Mouse (Mus musculus) megakaryocyte, embryonic 14.5 days (primary cell): Measurements from ENCODE around the gene Dusp16. TPM values are rescaled to one million over a fixed set of nuclear protein-coding genes. Genes with fewer than 3 reads are reported as not detected.
A peak's percentile ranks its signal among the peaks of the same experiment; 100 is the strongest.

ENCODE experiments used
- H3K27me3 ChIP-seq: replicated peaks from 2 replicates; pipeline ENCODE3; 2012; ENCODE audit warnings: inconsistent platforms
- H3K36me3 ChIP-seq: replicated peaks from 2 replicates; pipeline ENCODE3; 2012; ENCODE audit warnings: low read length, inconsistent platforms, mixed read lengths
- H3K4me1 ChIP-seq: 2 replicates; pipeline ENCODE4 v1.6.1; 2012; ENCODE audit warnings: inconsistent platforms
- H3K4me3 ChIP-seq: replicated peaks from 2 replicates; pipeline ENCODE3; 2012; ENCODE audit warnings: moderate library complexity, mild to moderate bottlenecking, inconsistent platforms
- H3K9me3 ChIP-seq: 2 replicates; pipeline ENCODE4 v1.6.1; 2012; ENCODE audit warnings: inconsistent platforms
- FLI1 ChIP-seq: IDR thresholded peaks from 2 replicates; pipeline ENCODE4 v1.6.1; 2012; ENCODE audit warnings: low read length, inconsistent platforms, mixed read lengths
- GATA1 ChIP-seq: IDR thresholded peaks from 3 replicates; pipeline ENCODE4 v1.6.1; 2012; ENCODE audit warnings: mixed read lengths, low read length, inconsistent platforms, borderline replicate concordance
- polyA plus RNA-seq: library from polyadenylated mRNA; stranded (reverse); fragments of >175 nt; gene quantifications from 2 replicates; pipeline ENCODE4 v1.2.3, GENCODE M21; 2012; ENCODE audit warnings: low replicate concordance; ENCODE audit not compliant: insufficient read depth

Gene Dusp16
- polyA plus RNA-seq, 1 experiment, result 1.0 TPM

GRCm38 (mm10) chr6:134703053-134703690 lies 89.3 kb downstream of the Dusp16 start:
- TF ChIP-seq FLI1 (no peak), GATA1 (no peak)
- Histone ChIP-seq H3K36me3 (peaks cover 6% of the 10 kb centered on the region), H3K4me1 (peaks cover 48% of the 10 kb centered on the region), H3K4me3 (no peak overlapping the region), H3K9me3 (no peaks in the 10 kb centered on the region), H3K27me3 (no peaks in the 10 kb centered on the region)

- H3K4me3 ChIP-seq, result no peak overlapping the region
- TF ChIP-seq GATA1 (no peak), FLI1 (no peak)
- no peaks in the 10 kb centered on the region for H3K9me3 ChIP-seq
- no peaks in the 10 kb centered on the region for H3K36me3 ChIP-seq
- no peaks in the 10 kb centered on the region for H3K27me3 ChIP-seq
- peaks cover 51% of the 10 kb centered on the region for H3K4me1 ChIP-seq
Measured at GRCm38 (mm10) chr6:134702184-134702583, 90.2 kb downstream of the Dusp16 start.

GRCm38 (mm10) chr6:134701211-134701602 lies 91.2 kb downstream of the Dusp16 start:
- Histone ChIP-seq H3K4me3 (peak overlapping the region; percentile 69), H3K4me1 (peaks cover 55% of the 10 kb centered on the region), H3K9me3 (no peaks in the 10 kb centered on the region), H3K27me3 (no peaks in the 10 kb centered on the region), H3K36me3 (no peaks in the 10 kb centered on the region)
- TF ChIP-seq GATA1 (no peak), FLI1 (no peak)

GRCm38 (mm10) chr6:134700451-134701210 lies 91.8 kb downstream of the Dusp16 start:
- TF ChIP-seq FLI1, result peak; percentile 77; the same call in 1 of the 2 replicates
- TF ChIP-seq GATA1, result no peak

GRCm38 (mm10) chr6:134698243-134698642 lies 94.2 kb downstream of the Dusp16 start:
- Histone ChIP-seq H3K27me3 (no peaks in the 10 kb centered on the region), H3K9me3 (no peaks in the 10 kb centered on the region), H3K36me3 (peaks cover 2% of the 10 kb centered on the region), H3K4me1 (peaks cover 51% of the 10 kb centered on the region), H3K4me3 (no peak overlapping the region)
- TF ChIP-seq FLI1 (no peak), GATA1 (no peak)

More at GRCm38 (mm10) chr6:134700451-134701210, 91.8 kb downstream of the Dusp16 start:
- Histone ChIP-seq H3K27me3 (no peaks in the 10 kb centered on the region), H3K36me3 (peaks cover 2% of the 10 kb centered on the region), H3K9me3 (no peaks in the 10 kb centered on the region), H3K4me1 (peaks cover 55% of the 10 kb centered on the region), H3K4me3 (peak overlapping the region; percentile 69)

- no peaks in the 10 kb centered on the region for H3K9me3 ChIP-seq
- peak overlapping the region; percentile 53 for H3K4me3 ChIP-seq
- peaks cover 2% of the 10 kb centered on the region for H3K36me3 ChIP-seq
- TF ChIP-seq GATA1, result no peak
- TF ChIP-seq FLI1, result no peak
- peaks cover 49% of the 10 kb centered on the region for H3K4me1 ChIP-seq
- no peaks in the 10 kb centered on the region for H3K27me3 ChIP-seq
Measured at GRCm38 (mm10) chr6:134696554-134696953, 95.9 kb downstream of the Dusp16 start.

GRCm38 (mm10) chr6:134696146-134696545 lies 96.3 kb downstream of the Dusp16 start:
- Histone ChIP-seq H3K4me1 (peaks cover 45% of the 10 kb centered on the region), H3K4me3 (peak overlapping the region; percentile 53)
- TF ChIP-seq FLI1, result no peak
- TF ChIP-seq GATA1, result no peak

GRCm38 (mm10) chr6:134695625-134696024 lies 96.8 kb downstream of the Dusp16 start:
- peaks cover 2% of the 10 kb centered on the region for H3K36me3 ChIP-seq
- no peaks in the 10 kb centered on the region for H3K9me3 ChIP-seq
- no peak overlapping the region for H3K4me3 ChIP-seq
- TF ChIP-seq GATA1 (no peak), FLI1 (no peak)
- H3K4me1 ChIP-seq, result peaks cover 40% of the 10 kb centered on the region
- H3K27me3 ChIP-seq, result no peaks in the 10 kb centered on the region

More at GRCm38 (mm10) chr6:134696146-134696545, 96.3 kb downstream of the Dusp16 start:
- Histone ChIP-seq H3K9me3 (no peaks in the 10 kb centered on the region), H3K36me3 (peaks cover 2% of the 10 kb centered on the region), H3K27me3 (no peaks in the 10 kb centered on the region)

- TF ChIP-seq GATA1, result no peak
- TF ChIP-seq FLI1, result no peak
- Histone ChIP-seq H3K36me3 (peaks cover 2% of the 10 kb centered on the region), H3K27me3 (no peaks in the 10 kb centered on the region), H3K4me1 (peaks cover 33% of the 10 kb centered on the region), H3K9me3 (no peaks in the 10 kb centered on the region), H3K4me3 (no peak overlapping the region)
Measured at GRCm38 (mm10) chr6:134694988-134695387, 97.4 kb downstream of the Dusp16 start.

- H3K27me3 ChIP-seq, result no peaks in the 10 kb centered on the region
- no peak overlapping the region for H3K4me3 ChIP-seq
- no peaks in the 10 kb centered on the region for H3K9me3 ChIP-seq
- TF ChIP-seq FLI1 (no peak), GATA1 (no peak)
- peaks cover 2% of the 10 kb centered on the region for H3K36me3 ChIP-seq
- H3K4me1 ChIP-seq, result peaks cover 28% of the 10 kb centered on the region
Measured at GRCm38 (mm10) chr6:134694498-134694897, 97.9 kb downstream of the Dusp16 start.
